Mouse (Mus musculus) limb, embryonic 15.5 days (tissue): ENCODE measurements at regions not wholly inside any gene's neighbourhood (a gene's known extent, or its start where the extent isn't known, plus 50 kb on each side); places are given as distances from the start of the nearest gene placed in this dataset.

Experiments used
- ATAC-seq: fragments of 200-750 bp; cut with Nextera tagmentation; 2 replicates; pipeline ENCODE4 v1.8.0; 2017; ENCODE audit warnings: low read depth, moderate TSS enrichment; ENCODE audit not compliant: insufficient number of reproducible peaks, low FRiP score, low TSS enrichment
- H3K27ac ChIP-seq: fragments of 300-500 bp; sonication (generic); 2 replicates; pipeline ENCODE4 v1.5.1; 2015; ENCODE audit warnings: moderate library complexity, mild to moderate bottlenecking, inconsistent platforms
- H3K27me3 ChIP-seq: fragments of 300-500 bp; sonication (generic); 2 replicates; pipeline ENCODE4 v1.6.1; 2015; ENCODE audit warnings: inconsistent platforms
- H3K36me3 ChIP-seq: fragments of 300-500 bp; sonication (generic); 2 replicates; pipeline ENCODE4 v1.6.1; 2015; ENCODE audit warnings: inconsistent platforms
- H3K4me1 ChIP-seq: fragments of 300-500 bp; sonication (generic); 2 replicates; pipeline ENCODE4 v1.6.1; 2015; ENCODE audit warnings: inconsistent platforms
- H3K4me2 ChIP-seq: fragments of 300-500 bp; sonication (generic); 2 replicates; pipeline ENCODE4 v1.6.1; 2015; ENCODE audit warnings: mild to moderate bottlenecking, inconsistent platforms
- H3K4me3 ChIP-seq: fragments of 300-500 bp; sonication (generic); 2 replicates; pipeline ENCODE4 v1.5.1; 2015; ENCODE audit warnings: mild to moderate bottlenecking, inconsistent platforms
- H3K9ac ChIP-seq: fragments of 300-500 bp; sonication (generic); 2 replicates; pipeline ENCODE4 v1.6.1; 2015; ENCODE audit warnings: inconsistent platforms
- H3K9me3 ChIP-seq: fragments of 300-500 bp; sonication (generic); 2 replicates; pipeline ENCODE4 v1.6.1; 2016; ENCODE audit warnings: inconsistent platforms
- WGBS: fragments of 180-500 bp; shearing (Covaris S2); methylation state at CpG from one replicate; pipeline ENCODE4 v1.1.7; 2015; 5-methylcytosine and 5-hydroxymethylcytosine counted together

- no peak for ATAC-seq
- WGBS = 68% methylated on average over 2 of the region's 2 CpGs
- no peaks in the 10 kb centered on the region for H3K36me3 ChIP-seq
Measured at GRCm38 (mm10) chr14:80504351-80504750, 520.5 kb downstream of the Olfm4 start.

GRCm38 (mm10) chr14:80516626-80517025 is 532.7 kb downstream of the Olfm4 start:
- H3K4me2 ChIP-seq = no peak overlapping the region
- WGBS = 90% methylated on average over 2 of the region's 2 CpGs
- no peak overlapping the region for H3K4me3 ChIP-seq
- H3K27ac ChIP-seq = no peak overlapping the region
- no peaks in the 10 kb centered on the region for H3K36me3 ChIP-seq
- no peaks in the 10 kb centered on the region for H3K27me3 ChIP-seq
- no peak for ATAC-seq
- no peaks in the 10 kb centered on the region for H3K9me3 ChIP-seq
- 0 out of 2 replicates have a peak, but pooled peaks cover 3% of the 10 kb centered on the region for H3K4me1 ChIP-seq
- H3K9ac ChIP-seq = no peak overlapping the region

More at GRCm38 (mm10) chr14:80504351-80504750, 520.5 kb downstream of the Olfm4 start:
- Histone ChIP-seq H3K4me3 (no peak overlapping the region), H3K9me3 (no peaks in the 10 kb centered on the region), H3K27ac (no peak overlapping the region), H3K27me3 (no peaks in the 10 kb centered on the region), H3K4me2 (no peak overlapping the region), H3K4me1 (no peaks in the 10 kb centered on the region), H3K9ac (no peak overlapping the region)

- Histone ChIP-seq H3K4me2 (no peak overlapping the region), H3K36me3 (no peaks in the 10 kb centered on the region), H3K27ac (no peak overlapping the region), H3K27me3 (no peaks in the 10 kb centered on the region), H3K4me1 (0 out of 2 replicates have a peak, but pooled peaks cover 3% of the 10 kb centered on the region), H3K9ac (no peak overlapping the region), H3K4me3 (no peak overlapping the region), H3K9me3 (no peaks in the 10 kb centered on the region)
- no peak for ATAC-seq
- 52% methylated on average over 1 of the region's 1 CpGs for WGBS
Measured at GRCm38 (mm10) chr14:80521216-80521615, 537.3 kb downstream of the Olfm4 start.

- H3K4me1 ChIP-seq = 0 out of 2 replicates have a peak, but pooled peaks cover 3% of the 10 kb centered on the region
- H3K4me2 ChIP-seq = no peak overlapping the region
- no peak overlapping the region for H3K9ac ChIP-seq
- 58% methylated on average over 1 of the region's 1 CpGs for whole genome bisulfite sequencing
- H3K36me3 ChIP-seq = no peaks in the 10 kb centered on the region
- no peaks in the 10 kb centered on the region for H3K9me3 ChIP-seq
- H3K4me3 ChIP-seq = no peak overlapping the region
- no peak overlapping the region for H3K27ac ChIP-seq
- no peak for ATAC-seq
- no peaks in the 10 kb centered on the region for H3K27me3 ChIP-seq
Measured at GRCm38 (mm10) chr14:80521631-80522030, 537.8 kb downstream of the Olfm4 start.

GRCm38 (mm10) chr14:80522536-80522935 is 538.7 kb downstream of the Olfm4 start:
- no peak overlapping the region for H3K4me3 ChIP-seq
- no peak for ATAC-seq
- H3K36me3 ChIP-seq = no peaks in the 10 kb centered on the region
- H3K4me1 ChIP-seq = 0 out of 2 replicates have a peak, but pooled peaks cover 3% of the 10 kb centered on the region
- H3K9me3 ChIP-seq = no peaks in the 10 kb centered on the region
- no peaks in the 10 kb centered on the region for H3K27me3 ChIP-seq
- no peak overlapping the region for H3K27ac ChIP-seq
- WGBS = 84% methylated on average over 3 of the region's 3 CpGs
- H3K4me2 ChIP-seq = no peak overlapping the region
- no peak overlapping the region for H3K9ac ChIP-seq

- Histone ChIP-seq H3K4me2 (no peak overlapping the region), H3K9ac (no peak overlapping the region), H3K27ac (no peak overlapping the region), H3K9me3 (no peaks in the 10 kb centered on the region), H3K4me3 (no peak overlapping the region), H3K27me3 (no peaks in the 10 kb centered on the region), H3K4me1 (no peaks in the 10 kb centered on the region), H3K36me3 (no peaks in the 10 kb centered on the region)
- no peak for ATAC-seq
- 79% methylated on average over 9 of the region's 9 CpGs for WGBS
Measured at GRCm38 (mm10) chr14:80528419-80529028, 544.6 kb downstream of the Olfm4 start.

GRCm38 (mm10) chr14:80536044-80536745 is 552.3 kb downstream of the Olfm4 start:
- Histone ChIP-seq H3K27me3 (no peaks in the 10 kb centered on the region), H3K4me3 (no peak overlapping the region), H3K9me3 (no peaks in the 10 kb centered on the region), H3K9ac (no peak overlapping the region), H3K27ac (no peak overlapping the region), H3K4me1 (0 out of 2 replicates have a peak, but pooled peaks cover 7% of the 10 kb centered on the region), H3K4me2 (no peak overlapping the region), H3K36me3 (no peaks in the 10 kb centered on the region)
- WGBS = 35% methylated on average over 7 of the region's 7 CpGs
- ATAC-seq = no peak

- Histone ChIP-seq H3K4me1 (no peaks in the 10 kb centered on the region), H3K4me2 (no peak overlapping the region), H3K27ac (no peak overlapping the region), H3K9me3 (no peaks in the 10 kb centered on the region), H3K27me3 (no peaks in the 10 kb centered on the region), H3K4me3 (no peak overlapping the region), H3K9ac (no peak overlapping the region), H3K36me3 (no peaks in the 10 kb centered on the region)
- 72% methylated on average over 11 of the region's 11 CpGs for WGBS
- ATAC-seq = no peak
Measured at GRCm38 (mm10) chr14:80559950-80560349, 576.1 kb downstream of the Olfm4 start.
